Mouse (Mus musculus) megakaryocyte, embryonic 14.5 days (primary cell): ENCODE measurements around the gene Plgrkt. TPM values are rescaled to one million over a fixed set of nuclear protein-coding genes. Genes with fewer than 3 reads are reported as not detected.

Experiments used
- H3K27me3 ChIP-seq: replicated peaks from 2 replicates; pipeline ENCODE3; 2012; ENCODE audit warnings: inconsistent platforms
- H3K36me3 ChIP-seq: replicated peaks from 2 replicates; pipeline ENCODE3; 2012; ENCODE audit warnings: low read length, inconsistent platforms, mixed read lengths
- H3K4me1 ChIP-seq: 2 replicates; pipeline ENCODE4 v1.6.1; 2012; ENCODE audit warnings: inconsistent platforms
- H3K4me3 ChIP-seq: replicated peaks from 2 replicates; pipeline ENCODE3; 2012; ENCODE audit warnings: moderate library complexity, mild to moderate bottlenecking, inconsistent platforms
- H3K9me3 ChIP-seq: 2 replicates; pipeline ENCODE4 v1.6.1; 2012; ENCODE audit warnings: inconsistent platforms
- FLI1 ChIP-seq: IDR thresholded peaks from 2 replicates; pipeline ENCODE4 v1.6.1; 2012; ENCODE audit warnings: low read length, inconsistent platforms, mixed read lengths
- GATA1 ChIP-seq: IDR thresholded peaks from 3 replicates; pipeline ENCODE4 v1.6.1; 2012; ENCODE audit warnings: mixed read lengths, low read length, inconsistent platforms, borderline replicate concordance
- polyA plus RNA-seq: library from polyadenylated mRNA; stranded (reverse); fragments of >175 nt; gene quantifications from 2 replicates; pipeline ENCODE4 v1.2.3, GENCODE M21; 2012; ENCODE audit warnings: low replicate concordance; ENCODE audit not compliant: insufficient read depth

Plgrkt gene
- polyA plus RNA-seq, 1 experiment = 52.8 TPM

DNA sequence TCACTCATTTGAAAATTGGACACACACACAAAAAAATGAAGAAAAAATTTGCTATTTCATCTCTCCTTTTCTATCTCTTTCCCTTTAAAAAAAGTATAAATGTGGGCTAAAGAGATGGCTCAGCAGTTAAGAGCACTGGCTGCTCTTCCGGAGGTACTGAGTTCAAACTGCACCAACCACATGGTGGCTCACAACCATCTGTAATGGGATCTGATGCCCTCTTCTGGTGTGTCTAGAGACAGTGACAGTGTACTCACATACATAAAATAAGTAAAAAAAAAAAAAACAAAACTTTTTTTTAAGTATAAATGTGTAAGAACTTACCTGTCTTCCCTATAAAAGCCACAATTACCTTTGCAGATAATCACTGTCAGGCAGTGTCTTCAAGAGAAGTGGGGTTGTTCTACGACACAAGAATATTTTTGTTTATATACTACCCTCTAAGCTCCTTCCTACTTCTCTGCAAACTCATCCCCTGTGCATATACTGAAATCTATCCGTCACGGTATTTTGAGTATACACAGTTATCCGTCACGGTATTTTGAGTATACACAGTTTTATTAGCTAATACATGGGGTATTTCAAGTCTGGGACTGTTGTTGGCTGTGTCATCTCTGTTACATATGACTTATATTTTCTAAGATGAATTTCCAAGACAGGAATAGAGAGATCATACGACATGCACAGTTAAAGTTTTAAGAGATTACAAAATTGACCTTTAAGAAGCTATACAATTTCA is 3.5 kb upstream of the Plgrkt start:
- Histone ChIP-seq H3K36me3 (peaks cover 20% of the 10 kb centered on the region), H3K4me1 (peaks cover 66% of the 10 kb centered on the region), H3K9me3 (no peaks in the 10 kb centered on the region), H3K4me3 (peak overlapping the region; percentile 90), H3K27me3 (no peaks in the 10 kb centered on the region)
- no peak for TF ChIP-seq FLI1

DNA sequence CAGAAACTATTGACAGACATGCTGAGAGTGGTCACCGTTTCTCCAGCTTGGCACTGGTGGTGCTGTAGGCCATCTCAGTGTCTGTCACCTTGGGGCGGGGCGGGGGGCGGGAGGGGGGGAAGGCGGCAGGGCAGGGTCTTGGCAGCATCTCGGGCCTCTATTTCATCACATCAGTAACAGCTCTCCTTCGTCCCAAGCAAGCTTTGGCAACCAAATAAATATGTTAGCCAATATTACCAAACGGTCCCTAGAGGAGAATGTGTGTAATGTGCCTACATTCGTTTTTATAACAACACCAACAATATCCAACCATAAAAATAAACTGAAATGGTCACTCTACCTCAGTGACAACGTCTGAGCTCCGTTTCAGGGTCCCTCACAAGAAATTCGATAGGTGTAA is 2.9 kb upstream of the Plgrkt start:
- peak overlapping the region; percentile 64 for H3K4me3 ChIP-seq
- peaks cover 69% of the 10 kb centered on the region for H3K4me1 ChIP-seq
- H3K36me3 ChIP-seq = peaks cover 17% of the 10 kb centered on the region
- H3K9me3 ChIP-seq = no peaks in the 10 kb centered on the region
- H3K27me3 ChIP-seq = no peaks in the 10 kb centered on the region
- no peak for TF ChIP-seq GATA1
- TF ChIP-seq FLI1 = no peak

GRCm38 (mm10) chr19:29368671-29369309 is 1.6 kb upstream of the Plgrkt start:
- TF ChIP-seq FLI1 = no peak
- no peak for TF ChIP-seq GATA1
- Histone ChIP-seq H3K9me3 (no peaks in the 10 kb centered on the region), H3K27me3 (no peaks in the 10 kb centered on the region), H3K4me1 (peaks cover 75% of the 10 kb centered on the region), H3K36me3 (peaks cover 19% of the 10 kb centered on the region), H3K4me3 (peak overlapping the region; percentile 86)

DNA sequence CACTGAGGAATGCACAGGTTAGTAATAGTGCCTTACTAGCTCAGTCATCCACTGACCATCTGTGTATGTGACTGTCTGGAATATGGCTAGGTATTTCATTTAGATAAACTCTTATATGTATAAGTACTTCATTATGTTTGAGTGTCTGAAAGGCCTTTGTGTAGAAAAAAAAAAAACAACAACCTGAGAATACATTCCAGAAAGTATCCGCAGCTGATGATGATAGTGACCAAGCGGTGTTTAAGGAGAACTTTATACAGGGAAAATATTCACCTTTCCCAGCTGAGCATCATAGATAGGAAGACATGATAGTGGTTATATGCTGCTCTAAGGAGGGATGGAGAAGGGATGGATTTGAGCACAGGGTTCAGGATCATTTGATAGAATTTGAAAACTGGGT is 851 bp upstream of the Plgrkt start:
- TF ChIP-seq GATA1 = no peak
- Histone ChIP-seq H3K27me3 (no peaks in the 10 kb centered on the region), H3K9me3 (no peaks in the 10 kb centered on the region), H3K4me1 (peaks cover 70% of the 10 kb centered on the region), H3K4me3 (peak overlapping the region; percentile 95), H3K36me3 (peaks cover 21% of the 10 kb centered on the region)

DNA sequence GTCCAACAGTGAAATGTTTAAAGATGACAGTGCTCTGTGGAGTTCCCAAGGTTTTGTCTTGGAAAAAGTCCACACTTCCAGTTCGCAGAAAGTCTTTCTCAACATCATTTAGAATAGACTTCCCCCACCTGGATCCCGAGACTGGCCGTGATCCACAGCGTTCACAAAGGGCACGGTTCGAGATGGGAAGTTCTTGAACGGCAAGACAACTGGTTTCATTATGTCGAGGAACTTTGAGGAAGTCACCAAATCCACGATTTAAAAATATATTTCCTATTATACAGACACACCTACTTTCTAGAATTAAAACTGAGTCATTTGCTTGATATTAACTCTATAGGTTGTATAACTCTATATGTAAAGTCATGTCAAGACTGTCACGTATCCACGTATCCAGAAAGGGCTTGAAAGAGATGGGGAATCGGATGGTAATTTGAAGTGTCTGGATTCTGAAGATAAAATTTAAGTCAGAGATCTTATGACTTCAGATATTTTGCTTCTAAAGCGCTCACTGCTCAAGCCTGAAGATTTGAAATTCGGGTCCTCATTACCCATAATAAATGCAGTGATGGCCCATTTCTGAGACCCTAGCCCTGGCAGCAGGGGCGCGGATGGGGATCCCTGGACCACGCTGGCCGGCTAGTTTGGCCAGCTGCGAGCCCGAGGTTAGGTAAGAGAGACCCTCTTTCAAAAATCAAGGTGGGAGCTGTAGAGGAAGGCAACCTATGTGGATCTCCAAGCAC is 793 bp downstream of the Plgrkt start:
- peaks cover 21% of the 10 kb centered on the region for H3K36me3 ChIP-seq
- no peaks in the 10 kb centered on the region for H3K9me3 ChIP-seq
- H3K27me3 ChIP-seq = no peaks in the 10 kb centered on the region
- H3K4me3 ChIP-seq = peak overlapping the region; percentile 95
- TF ChIP-seq FLI1 = no peak
- TF ChIP-seq GATA1 = no peak
- H3K4me1 ChIP-seq = peaks cover 72% of the 10 kb centered on the region

DNA sequence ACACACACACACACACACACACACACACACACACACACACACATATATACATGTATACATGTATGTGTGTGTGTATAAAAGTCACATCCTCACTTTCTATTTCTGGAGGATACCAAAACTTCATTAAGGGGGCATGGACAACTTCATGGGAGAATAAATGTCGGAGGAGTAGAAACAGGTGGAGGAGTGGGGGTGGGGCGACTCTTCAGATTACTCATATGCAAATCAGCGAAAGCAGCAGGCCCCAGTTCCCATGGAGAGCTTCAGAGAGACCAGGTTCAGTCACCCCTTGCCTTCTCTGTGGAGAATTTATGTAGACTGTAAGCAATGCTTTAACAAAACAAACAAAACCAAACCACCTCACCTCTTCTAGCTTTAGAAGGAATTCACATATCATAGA is 2.1 kb downstream of the Plgrkt start:
- H3K36me3 ChIP-seq = peaks cover 31% of the 10 kb centered on the region
- TF ChIP-seq GATA1 = no peak
- TF ChIP-seq FLI1 = no peak
- H3K9me3 ChIP-seq = no peaks in the 10 kb centered on the region
- no peaks in the 10 kb centered on the region for H3K27me3 ChIP-seq
- H3K4me3 ChIP-seq = no peak overlapping the region
- peaks cover 72% of the 10 kb centered on the region for H3K4me1 ChIP-seq

- H3K36me3 ChIP-seq = peaks cover 39% of the 10 kb centered on the region
- peaks cover 66% of the 10 kb centered on the region for H3K4me1 ChIP-seq
- H3K27me3 ChIP-seq = no peaks in the 10 kb centered on the region
- no peaks in the 10 kb centered on the region for H3K9me3 ChIP-seq
- H3K4me3 ChIP-seq = no peak overlapping the region
- no peak for TF ChIP-seq FLI1
- TF ChIP-seq GATA1 = no peak
These were observed 3.1 kb downstream of the Plgrkt start for GRCm38 (mm10) chr19:29364076-29364475.

GRCm38 (mm10) chr19:29363557-29363956 is 3.6 kb downstream of the Plgrkt start:
- H3K4me1 ChIP-seq = peaks cover 61% of the 10 kb centered on the region
- TF ChIP-seq GATA1 (no peak), FLI1 (no peak)

GRCm38 (mm10) chr19:29362173-29362930 is 4.8 kb downstream of the Plgrkt start:
- peaks cover 49% of the 10 kb centered on the region for H3K4me1 ChIP-seq
- no peak for TF ChIP-seq FLI1
- no peak for TF ChIP-seq GATA1
- peaks cover 55% of the 10 kb centered on the region for H3K36me3 ChIP-seq
- H3K9me3 ChIP-seq = no peaks in the 10 kb centered on the region
- peak overlapping the region; percentile 93 for H3K4me3 ChIP-seq
- no peaks in the 10 kb centered on the region for H3K27me3 ChIP-seq

More at GRCm38 (mm10) chr19:29363557-29363956, 3.6 kb downstream of the Plgrkt start:
- Histone ChIP-seq H3K36me3 (peaks cover 44% of the 10 kb centered on the region), H3K27me3 (no peaks in the 10 kb centered on the region), H3K4me3 (no peak overlapping the region), H3K9me3 (no peaks in the 10 kb centered on the region)
